Mouse (Mus musculus): ENCODE data around the gene Rnd2.
A peak's percentile ranks its signal among the peaks of the same experiment; 100 is the strongest.
"Not testable (repeated sequence)": the region's sequence is repeated elsewhere in the genome, so short reads cannot be mapped to it uniquely, and the experiment has no call there.

The Rnd2 gene

DNA sequence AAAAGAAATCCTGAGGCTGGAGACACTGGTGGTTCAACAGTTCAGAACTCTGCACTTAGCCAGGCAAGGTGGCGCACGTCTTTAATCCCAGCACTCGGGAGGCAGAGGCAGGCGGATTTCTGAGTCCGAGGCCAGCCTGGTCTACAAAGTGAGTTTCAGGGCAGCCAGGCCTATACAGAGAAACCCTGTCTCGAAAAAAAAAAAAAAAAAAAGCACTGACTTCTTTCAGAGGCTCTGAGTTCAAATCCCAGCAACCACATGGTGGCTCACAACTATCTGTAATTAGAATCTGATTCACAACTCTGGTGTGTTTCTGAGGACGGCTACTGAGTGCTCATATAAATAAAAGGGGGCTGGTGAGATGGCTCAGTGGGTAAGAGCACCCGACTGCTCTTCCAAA is 17.9 kb upstream of the Rnd2 start:
- DNase-seq (ENCODE audit: low spot score in 2 of 2): not testable (repeated sequence)

DNA sequence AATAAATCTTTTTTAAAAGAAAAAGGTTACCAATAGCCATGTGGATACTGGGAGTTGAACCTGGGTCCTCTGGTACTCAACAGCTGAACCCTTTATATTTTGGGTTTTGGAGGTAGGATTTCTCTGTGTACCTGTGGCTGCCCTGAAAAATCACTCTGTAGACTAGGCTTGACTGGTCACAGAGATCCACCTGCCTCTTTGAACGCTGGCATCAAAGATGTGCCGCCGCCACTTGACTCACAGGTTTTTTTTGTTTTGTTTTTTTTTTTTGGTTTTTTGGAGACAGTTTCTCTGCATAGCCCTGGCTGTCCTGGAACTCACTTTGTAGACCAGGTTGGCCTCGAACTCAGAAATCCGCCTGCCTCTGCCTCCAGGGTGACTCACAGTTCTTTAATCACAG is 17.0 kb upstream of the Rnd2 start:
- no peak for DNase-seq (ENCODE audit: low spot score in 2 of 2)

GRCm38 (mm10) chr11:101448274-101448746 is 16.5 kb upstream of the Rnd2 start, which contains the start of gene Ifi35:
Ifi35 (plus strand) TSS chr11:101448407.
- DNase-seq (ENCODE audit: low spot score in 2 of 2): peak; percentile 51 to 65

DNA sequence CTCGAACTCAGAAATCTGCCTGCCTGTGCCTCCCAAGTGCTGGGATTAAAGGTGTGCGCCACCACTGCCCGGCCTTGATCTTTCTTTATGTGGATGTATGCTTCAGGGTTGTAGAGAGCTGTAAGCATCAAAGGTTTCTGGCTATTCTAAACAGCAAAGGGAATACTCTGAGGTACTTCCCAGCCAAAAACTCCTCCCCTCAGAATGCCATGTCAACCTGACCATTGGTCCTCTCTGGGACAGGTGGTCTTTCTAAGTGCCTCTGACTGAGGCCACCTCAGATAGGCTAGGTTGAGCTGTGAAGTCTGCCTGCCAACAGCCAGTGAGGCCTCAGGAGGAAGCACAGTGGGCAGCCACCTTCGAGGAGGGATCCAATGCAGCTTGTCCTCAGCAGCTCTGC is 15.9 kb upstream of the Rnd2 start:
- no peak for DNase-seq (ENCODE audit: low spot score in 2 of 2)

GRCm38 (mm10) chr11:101449596-101449995 is 15.2 kb upstream of the Rnd2 start:
- DNase-seq (ENCODE audit: low spot score in 2 of 2): not testable (repeated sequence)

DNA sequence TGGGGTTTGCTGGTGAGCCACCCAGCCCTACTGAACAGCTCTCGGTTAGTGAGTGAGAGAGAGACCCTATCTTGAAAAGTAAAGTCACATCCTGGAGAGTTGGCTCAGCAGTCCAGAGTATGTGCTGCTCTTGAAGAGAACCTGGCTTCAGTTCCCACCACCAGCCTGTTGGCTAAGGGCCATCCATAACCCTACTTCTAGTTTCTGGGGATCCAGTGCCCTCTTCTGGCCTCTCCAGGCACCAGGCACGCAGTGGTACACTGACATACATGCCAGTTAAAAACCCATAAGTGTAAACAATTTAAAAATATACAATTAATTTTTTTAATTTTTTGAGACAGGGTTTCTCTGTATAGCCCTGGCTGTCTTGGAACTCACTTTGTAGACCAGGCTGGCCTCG is 14.4 kb upstream of the Rnd2 start:
- no peak for DNase-seq (ENCODE audit: low spot score in 2 of 2)

GRCm38 (mm10) chr11:101451536-101451935 is 13.3 kb upstream of the Rnd2 start:
- DNase-seq (ENCODE audit: low spot score in 2 of 2): no peak

DNA sequence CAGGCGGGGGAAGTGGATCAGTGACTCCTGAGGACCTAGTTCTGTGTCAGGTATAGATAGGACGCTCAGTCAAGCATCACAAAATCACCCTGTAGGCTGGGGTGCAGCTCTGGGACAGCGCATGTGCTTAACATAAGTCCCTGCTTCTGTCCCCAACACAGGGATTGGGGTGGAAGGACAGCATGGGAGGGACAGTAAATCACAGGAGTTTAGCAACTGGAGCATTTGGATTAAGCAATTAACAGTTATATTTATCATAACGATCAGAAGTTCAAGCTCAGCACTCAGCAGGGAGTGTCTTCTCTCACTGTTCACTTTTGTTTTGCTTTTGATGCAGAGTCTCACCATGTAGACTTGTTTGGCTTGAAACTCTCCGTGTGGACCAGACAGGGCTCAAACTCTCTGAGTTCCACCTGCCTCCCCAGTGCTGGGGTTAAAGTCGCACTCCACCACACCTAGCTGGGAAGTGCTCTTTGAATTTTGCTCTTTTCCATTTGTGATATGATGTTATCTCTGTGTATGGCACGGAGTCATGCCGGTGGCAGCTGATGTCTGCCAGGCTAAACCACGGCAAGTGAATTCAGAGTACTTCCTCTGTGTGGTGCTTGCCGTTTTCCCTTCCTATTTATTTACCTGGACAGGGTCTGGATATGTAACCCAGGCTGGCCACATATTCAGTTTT is 12.6 kb upstream of the Rnd2 start:
- no peak for DNase-seq (ENCODE audit: low spot score in 2 of 2)

DNA sequence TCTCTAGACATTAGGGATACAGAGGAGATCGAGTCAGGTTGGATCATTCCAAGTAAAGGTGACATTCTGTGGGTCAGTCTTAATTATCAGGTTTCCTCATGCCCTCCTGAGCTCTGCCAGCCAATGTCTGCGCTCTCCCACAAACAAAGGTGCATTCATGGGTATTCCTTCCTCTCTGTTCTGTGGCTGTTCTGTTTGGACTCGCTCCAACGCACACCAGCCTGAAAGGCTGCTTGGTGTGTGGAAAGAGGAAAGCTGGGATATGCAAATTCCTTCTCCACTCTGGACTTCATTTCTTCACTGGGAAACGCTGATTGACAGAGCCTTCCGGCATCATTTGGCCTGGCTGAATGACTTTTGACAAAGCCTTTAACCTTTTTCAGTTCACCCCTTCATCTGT is 10.1 kb upstream of the Rnd2 start:
- no peak for DNase-seq (ENCODE audit: low spot score in 2 of 2)

DNA sequence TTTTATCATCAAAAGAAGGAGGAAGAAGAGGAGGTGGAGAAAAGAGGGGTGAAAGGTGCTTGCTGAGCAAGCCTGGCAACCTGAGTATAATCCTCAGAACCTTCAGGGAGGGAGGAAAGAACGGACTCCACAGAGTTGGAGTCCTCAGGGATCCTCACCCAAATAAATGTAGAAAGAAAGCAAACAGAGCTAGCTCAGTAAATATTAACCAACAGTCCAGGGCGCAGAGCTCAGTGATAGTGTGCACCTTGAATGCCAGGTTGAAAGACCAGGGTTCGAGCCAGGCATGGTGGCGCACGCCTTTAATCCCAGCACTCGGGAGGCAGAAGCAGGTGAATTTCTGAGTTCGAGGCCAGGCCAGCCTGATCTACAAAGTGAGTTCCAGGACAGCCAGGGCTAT is 9.2 kb upstream of the Rnd2 start:
- no peak for DNase-seq (ENCODE audit: low spot score in 2 of 2)

- no peak for DNase-seq (ENCODE audit: low spot score in 2 of 2)
Measured at GRCm38 (mm10) chr11:101457631-101458030, 7.2 kb upstream of the Rnd2 start.

GRCm38 (mm10) chr11:101458217-101458616 is 6.6 kb upstream of the Rnd2 start:
- no peak for DNase-seq (ENCODE audit: low spot score in 2 of 2)

DNA sequence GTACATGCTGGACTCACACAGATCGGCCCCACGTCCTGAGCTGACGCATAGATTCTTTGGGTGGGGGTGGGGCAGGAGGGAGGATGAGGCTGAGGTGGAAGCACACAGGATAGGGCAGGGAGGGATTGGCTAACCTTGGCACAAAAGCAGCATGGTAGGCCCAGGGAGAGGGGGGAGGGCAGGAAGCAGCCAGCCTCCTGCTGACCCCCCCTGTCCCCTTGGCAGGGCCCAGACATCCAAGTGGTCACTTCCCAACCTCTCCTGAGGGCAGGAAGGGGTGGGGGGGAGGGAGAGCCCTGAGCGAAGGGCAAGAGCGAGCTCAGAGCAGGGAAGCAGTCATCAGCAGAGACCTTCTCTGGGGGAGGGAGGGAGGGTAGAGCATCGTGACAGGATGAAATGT is 5.1 kb upstream of the Rnd2 start:
- DNase-seq (ENCODE audit: low spot score in 2 of 2): no peak

DNA sequence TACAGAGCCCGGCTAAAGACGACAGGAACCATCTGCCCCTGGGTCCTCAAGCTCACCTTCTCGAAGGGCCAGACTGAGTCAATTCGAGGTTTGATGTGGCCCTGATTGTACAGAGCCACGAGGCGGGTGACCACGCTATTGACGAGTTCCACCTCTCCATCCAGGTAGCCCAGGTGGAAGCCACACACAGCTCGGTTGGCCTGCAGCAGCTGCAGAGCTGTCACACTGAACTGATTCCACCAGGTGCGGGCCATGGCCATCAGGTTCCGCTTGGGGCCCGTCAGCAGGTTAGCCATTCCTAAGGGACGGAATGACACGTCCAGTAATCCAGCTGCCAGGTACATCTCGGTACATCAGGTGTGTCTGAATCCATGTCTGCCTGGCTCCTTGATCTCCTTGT is 4.5 kb upstream of the Rnd2 start:
- DNase-seq (ENCODE audit: low spot score in 2 of 2): no peak

GRCm38 (mm10) chr11:101462141-101462540 is 2.7 kb upstream of the Rnd2 start:
- no peak for DNase-seq (ENCODE audit: low spot score in 2 of 2)

DNA sequence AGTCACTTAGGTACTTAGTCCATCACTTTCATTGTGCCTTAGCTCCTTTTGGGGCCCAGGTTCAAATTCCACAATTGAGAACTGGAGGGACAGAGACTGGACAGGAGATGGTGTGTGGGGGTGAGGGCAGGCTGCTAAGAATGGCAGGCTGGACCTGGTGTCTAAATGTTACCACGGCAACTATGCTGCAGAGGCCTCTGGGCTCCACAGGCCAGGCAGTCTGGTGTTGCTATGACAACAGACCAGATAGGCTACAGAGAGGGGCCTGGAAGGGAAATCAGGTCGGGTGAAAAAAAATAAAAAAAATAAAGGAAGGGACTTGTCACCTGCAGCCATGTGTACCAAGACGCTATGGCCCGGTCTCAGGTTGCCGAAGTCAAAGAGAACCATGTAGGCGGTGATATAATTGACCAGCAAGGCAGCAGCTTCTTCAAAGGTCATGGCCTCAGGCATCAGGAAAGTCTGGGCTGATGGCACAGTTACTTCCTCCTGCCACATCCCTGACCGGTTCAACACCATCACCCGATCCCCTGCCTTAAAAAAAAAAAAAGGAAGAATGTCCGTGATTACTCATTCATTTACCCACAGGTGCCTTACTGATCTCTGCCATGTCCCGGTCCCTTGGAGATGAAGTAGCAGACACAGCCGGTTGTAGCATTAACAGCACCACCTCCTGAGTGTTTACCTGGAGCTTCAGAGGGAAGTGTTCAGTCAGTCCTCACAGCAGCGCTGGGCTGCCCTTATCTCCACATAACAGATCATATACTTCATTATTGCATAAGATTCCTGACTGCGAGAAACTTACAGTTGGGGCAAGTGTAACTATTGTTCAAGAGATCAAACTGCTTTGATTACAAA is 2.0 kb upstream of the Rnd2 start:
- DNase-seq (ENCODE audit: low spot score in 2 of 2): no peak

GRCm38 (mm10) chr11:101465101-101465868 is 486 bp downstream of the Rnd2 start:
- DNase-seq (ENCODE audit: low spot score in 2 of 2): no peak

DNA sequence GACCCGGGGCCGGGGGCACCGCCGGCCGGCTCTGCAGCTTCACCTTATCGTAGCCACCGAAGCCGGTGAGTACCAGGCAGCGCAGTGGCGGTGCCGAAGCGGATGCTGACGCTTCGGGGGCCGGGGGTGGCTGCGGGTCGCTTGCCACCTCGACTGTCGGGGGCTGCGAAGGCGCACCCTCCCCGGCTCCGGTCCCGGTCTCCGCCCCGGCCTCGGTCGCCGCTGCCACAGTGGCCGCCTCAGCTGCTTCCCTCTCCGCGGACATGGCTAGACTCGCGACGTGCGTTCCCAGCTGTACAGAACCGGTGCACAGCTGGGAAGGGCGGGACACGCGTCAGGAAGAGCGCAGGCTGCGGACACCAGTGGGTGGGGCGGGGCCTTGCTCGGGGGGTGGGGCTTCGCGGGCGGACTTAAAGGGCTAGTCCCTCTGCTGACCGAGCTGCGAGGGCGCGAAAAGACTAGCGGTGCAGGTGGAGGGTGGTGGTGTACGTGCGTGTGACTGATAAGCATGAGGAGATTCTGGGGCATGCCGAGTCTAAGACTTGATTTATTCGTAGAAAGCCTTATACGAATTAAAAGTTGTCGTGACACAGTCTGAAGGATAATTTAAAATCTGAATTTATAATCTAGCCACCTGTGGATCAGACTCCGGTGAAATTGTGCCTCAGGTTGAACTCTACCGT is 1.2 kb downstream of the Rnd2 start, which contains the start of gene Vat1:
Vat1 (minus strand) TSS at position 362 of the 683 bp plus-strand sequence.
- peak; percentile 25 to 42 for DNase-seq (ENCODE audit: low spot score in 2 of 2)

DNA sequence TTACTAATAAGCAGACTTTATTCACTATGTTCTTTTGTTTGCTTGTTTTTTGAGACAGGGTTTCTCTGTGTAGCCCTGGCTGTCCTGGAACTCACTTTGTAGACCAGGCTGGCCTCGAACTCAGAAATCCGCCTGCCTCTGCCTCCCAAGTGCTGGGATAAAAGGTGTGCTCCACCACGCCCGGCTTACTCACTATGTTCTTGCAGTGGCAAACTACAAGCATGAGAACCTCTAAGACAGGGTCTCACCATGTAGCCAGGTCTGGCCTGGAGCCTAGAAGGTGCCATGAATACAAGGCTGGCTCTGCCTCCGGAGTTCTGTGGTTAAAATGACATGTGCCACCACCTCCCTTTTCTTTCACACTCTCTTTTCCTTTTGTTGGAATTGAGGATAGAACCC is 1.8 kb downstream of the Rnd2 start:
- not testable (repeated sequence) for DNase-seq (ENCODE audit: low spot score in 2 of 2)

GRCm38 (mm10) chr11:101467477-101468262 is 2.9 kb downstream of the Rnd2 start:
- no peak for DNase-seq (ENCODE audit: low spot score in 2 of 2)

- DNase-seq (ENCODE audit: low spot score in 2 of 2): no peak
Measured at GRCm38 (mm10) chr11:101468263-101468688, 3.5 kb downstream of the Rnd2 start.

All from spleen, postnatal 14 days (tissue).